Mouse (Mus musculus): ENCODE data around the gene Gng2.

Gene Gng2

DNA sequence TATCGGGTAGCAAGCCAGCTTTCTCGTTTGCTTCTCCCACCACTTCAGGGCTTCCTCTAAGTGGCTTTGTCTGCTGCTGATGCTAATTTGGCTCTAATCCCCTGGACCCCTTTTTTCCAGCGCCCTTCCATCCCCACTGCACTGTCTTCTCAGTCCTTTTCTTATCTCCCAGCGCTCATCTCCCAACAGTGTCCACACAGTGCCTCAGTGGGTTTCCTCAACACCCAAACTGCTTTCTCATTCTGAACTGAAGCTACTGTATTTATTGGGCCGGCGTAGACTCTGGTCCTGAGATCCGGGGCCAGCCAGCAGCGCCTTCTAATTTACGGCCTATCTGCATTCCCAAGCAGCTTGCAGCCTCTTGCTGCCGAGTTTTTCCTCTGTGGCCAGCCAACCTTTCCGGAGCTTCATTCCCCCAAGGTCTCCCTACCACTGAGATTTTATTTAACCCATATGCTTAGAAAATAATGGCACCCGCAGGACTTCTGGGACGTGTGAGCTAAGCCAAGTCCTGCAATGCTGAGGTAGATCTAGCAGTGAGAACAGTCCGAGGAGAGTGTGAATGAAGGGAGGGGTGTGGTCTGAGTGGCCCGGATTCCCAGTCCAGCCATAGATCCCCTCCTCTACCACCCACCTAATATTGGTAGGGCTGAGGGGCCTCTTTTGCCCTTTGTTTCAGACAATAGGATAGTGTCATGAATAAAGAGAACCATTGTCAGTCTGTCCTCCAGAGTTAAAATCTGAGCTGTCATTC, at the start of gene Gng2:
Gene Gng2 (minus strand): TSS at position 357 of the 754 bp plus-strand sequence.
- in situ Hi-C loops (cut with MboI, MseI), result no loop called here

- in situ Hi-C loops (cut with MboI, MseI), result no loop called here
These were observed 47.7 kb upstream of the Gng2 start for GRCm38 (mm10) chr14:20024888-20025719.

DNA sequence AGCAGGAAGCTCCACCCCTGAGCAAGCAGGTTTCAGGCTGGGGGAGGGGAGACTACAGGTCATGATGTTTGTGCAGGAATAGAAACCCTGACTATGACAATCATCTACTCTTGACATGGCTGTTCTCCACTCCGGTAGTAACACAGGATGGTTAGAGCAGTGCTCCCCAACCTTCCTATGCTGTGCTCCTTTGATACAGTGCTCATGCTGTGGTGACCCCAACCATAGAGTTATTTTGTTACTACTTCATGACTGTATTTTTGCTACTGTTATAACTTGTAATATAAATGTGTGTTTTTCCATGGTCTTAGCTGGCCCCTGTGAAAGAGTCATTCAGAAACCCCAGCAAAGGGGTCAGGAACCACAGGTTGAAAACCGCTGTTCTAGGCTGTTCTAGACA, 46.5 kb upstream of the Gng2 start:
- in situ Hi-C loops (cut with MboI, MseI), result no loop called here

GRCm38 (mm10) chr14:20019486-20019885, 42.1 kb upstream of the Gng2 start:
- in situ Hi-C loops (cut with MboI, MseI), result no loop called here

GRCm38 (mm10) chr14:20012506-20013275, 35.3 kb upstream of the Gng2 start:
- in situ Hi-C loops (cut with MboI, MseI), result no loop called here

DNA sequence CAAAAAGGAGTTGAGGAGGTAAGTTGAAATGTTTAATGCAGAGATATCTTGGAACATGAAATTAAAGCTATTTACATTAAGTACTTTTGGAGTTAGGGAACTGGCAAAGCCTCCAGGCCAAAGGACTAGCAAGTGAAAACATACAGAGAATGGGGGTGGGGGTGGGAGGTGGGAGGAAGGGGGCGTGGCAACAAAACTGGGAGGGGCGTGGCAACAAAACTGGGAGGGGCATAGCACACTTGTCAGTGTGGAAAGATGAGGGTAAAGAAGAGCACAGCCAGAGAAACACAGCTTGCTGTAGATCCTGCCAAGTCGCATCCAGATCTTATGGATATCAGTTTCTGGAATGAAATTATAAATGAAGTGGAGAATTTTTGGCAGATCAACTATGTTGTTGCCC, 30.0 kb upstream of the Gng2 start:
- in situ Hi-C loops (cut with MboI, MseI), result no loop called here

GRCm38 (mm10) chr14:20004777-20005289, 27.4 kb upstream of the Gng2 start:
- in situ Hi-C loops (cut with MboI, MseI), result no loop called here

- in situ Hi-C loops (cut with MboI, MseI), result no loop called here
These were observed 19.4 kb upstream of the Gng2 start for GRCm38 (mm10) chr14:19996853-19997252.

- in situ Hi-C loops (cut with MboI, MseI), result no loop called here
These were observed 18.5 kb upstream of the Gng2 start for GRCm38 (mm10) chr14:19995943-19996342.

DNA sequence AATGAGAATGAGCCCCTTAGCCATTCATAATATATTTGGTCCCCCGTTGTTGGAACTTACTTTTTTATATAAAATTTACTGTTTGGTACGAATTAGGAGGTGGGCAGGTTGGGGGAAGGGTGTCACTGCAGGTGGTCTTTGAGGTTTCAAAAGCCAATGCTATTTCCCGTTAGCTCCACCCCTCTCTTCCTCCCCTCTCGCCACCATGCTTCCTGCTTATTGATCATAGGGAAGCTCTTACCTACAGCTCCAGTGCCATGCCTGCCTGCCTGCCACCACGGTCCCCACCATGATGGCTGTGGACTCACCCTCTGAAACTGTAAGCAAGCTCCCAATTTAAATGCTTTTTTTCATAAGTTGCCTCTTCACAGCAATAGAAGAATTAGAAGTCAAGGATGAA, 16.6 kb upstream of the Gng2 start:
- in situ Hi-C loops (cut with MboI, MseI), result no loop called here

GRCm38 (mm10) chr14:19993570-19993883, 16.1 kb upstream of the Gng2 start:
- in situ Hi-C loops (cut with MboI, MseI), result no loop called here

- in situ Hi-C loops (cut with MboI, MseI), result no loop called here
These were observed 15.6 kb upstream of the Gng2 start for GRCm38 (mm10) chr14:19992873-19993569.

- in situ Hi-C loops (cut with MboI, MseI), result no loop called here
These were observed 14.4 kb upstream of the Gng2 start for GRCm38 (mm10) chr14:19991861-19992260.

DNA sequence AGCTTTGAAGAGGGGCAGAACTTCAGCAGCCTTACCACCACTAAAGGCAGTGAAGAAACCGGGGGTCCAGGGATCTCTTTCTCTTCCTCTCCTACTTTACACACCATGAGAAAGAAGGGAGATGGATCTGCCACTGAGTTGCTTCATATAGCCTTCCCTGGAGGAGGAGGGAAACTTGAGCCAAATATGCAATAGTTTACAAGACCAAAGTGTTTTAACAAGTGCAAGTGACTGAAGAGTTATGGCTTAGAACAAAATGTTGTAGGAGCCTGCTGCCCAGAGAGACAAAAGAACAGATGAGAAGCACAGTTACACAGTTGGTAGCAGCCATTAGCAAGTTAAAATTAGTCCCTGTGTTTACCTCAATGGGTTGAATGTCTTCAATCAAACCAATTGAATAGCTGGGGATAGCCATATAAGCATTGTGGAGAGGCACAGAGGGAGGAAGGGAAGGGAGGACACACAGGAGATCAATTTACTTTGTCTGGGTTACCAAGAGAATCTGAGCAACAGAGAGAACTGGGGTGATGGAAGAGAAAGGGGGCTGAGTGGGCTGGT, 13.1 kb upstream of the Gng2 start:
- in situ Hi-C loops (cut with MboI, MseI), result no loop called here

- in situ Hi-C loops (cut with MboI, MseI), result no loop called here
These were observed 11.0 kb upstream of the Gng2 start for GRCm38 (mm10) chr14:19988410-19988809.

DNA sequence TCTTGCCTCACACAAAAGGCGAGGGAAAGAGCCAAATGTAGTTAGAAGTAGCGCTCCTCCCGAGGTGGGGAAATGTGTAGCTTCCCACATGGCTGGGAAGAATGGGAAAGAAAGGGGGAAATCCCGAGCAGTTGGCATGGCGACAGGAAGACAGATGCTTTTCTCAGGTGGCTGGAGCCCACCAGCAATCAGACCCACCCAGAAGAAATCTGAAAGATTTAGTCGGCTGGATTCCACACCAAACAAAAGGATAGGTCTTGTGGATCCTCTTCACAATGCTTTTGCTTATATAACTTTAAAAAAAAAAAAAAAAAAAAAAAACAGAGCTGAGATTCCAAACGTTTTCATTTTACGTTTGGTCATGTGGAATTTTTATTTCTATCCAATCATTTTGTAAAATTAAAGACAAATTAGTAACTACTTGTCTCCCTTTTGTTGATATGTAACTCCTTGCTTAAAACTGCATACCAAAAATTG, 10.0 kb upstream of the Gng2 start:
- in situ Hi-C loops (cut with MboI, MseI), result no loop called here

- in situ Hi-C loops (cut with MboI, MseI), result no loop called here
These were observed 9.4 kb upstream of the Gng2 start for GRCm38 (mm10) chr14:19986614-19987357.

DNA sequence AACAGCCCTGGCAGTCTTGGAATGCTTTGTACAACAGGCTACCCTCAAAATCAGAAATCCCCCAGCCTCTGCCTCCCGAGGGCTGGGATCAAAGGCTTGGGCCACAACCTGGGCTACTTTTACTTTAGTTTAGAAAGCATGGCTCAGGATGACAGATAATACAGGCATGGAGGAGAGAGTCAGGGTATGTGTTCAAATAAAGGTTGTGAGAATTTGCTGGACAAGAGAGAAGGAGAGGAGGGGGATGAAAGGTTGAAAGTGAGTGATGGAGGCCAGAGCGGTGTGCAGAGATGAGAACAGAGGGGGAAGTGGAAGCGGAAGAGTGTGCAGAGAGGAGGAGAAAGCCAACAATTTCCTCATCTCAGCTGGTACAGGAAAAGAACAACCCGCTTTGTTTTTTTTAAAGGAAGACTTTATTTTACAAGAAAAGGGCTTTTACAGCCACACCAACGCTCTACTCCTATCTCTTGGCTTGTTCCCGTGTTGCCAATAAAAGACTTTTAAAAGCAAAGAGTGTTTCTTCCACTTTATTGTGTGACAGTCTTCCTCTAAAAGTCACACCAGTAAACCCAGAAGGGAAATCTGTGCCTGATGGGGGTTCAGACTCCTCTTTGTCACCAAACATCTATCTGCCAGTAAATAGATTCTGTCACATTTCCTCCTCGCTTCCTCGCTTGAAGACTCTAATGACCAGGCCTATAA, 8.6 kb upstream of the Gng2 start:
- in situ Hi-C loops (cut with MboI, MseI), result no loop called here

- in situ Hi-C loops (cut with MboI, MseI), result no loop called here
These were observed 7.9 kb upstream of the Gng2 start for GRCm38 (mm10) chr14:19985107-19985911.
